Mouse (Mus musculus) thymus, postnatal 4 days (tissue): ENCODE measurements around the gene Foxb1.
A peak's percentile ranks its signal among the peaks of the same experiment; 100 is the strongest.

Source experiments
- DNase-seq: peaks from one replicate; pipeline ENCODE4 v3.0.0; 2021

Gene Foxb1

DNA sequence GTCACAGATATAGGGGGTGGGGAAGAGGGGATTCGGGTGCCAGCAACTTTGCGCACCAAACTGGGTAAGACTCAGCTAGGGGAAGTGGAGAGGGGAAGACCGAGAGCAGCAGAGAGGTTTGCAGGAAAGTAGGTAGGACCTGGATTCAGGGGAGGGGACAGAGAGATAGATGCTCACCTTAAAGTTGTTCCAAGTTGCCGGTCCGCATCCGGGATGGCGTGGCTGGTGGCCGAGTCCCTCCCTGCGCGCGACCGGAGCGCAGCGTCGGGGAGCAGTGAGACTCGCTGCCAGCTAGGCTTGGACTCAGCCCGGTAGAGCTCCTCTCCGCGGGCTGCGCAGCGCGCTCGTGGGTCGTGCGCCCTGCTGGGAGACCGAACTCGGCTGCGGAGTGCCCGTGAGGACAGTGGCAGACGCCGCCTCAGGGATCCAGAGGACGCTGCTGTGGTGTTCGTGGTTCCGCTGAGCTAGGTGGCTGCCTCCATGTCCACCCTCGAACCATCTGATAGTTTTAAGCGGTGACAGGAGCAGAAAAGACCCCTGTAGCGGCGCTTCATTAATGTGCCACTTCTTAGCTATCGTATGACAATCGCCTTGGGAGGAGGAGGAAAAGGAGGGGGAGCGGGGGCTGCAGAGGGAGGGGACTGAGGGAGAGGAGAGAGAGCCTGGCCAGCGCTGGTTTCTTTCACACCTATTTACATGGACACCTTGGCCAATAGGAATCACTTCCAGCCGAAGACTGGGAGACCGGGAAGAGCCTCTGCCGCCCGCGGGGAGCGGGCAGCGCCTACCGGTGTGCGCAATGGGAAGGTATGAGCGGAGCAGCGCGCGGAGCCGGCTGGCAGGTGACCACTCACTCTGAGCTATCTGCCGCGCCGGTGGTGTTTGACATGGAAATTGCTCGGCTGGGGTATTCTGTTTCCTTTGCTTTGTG, at the start of gene Foxb1:
Foxb1 (minus strand) TSS at position 570 of the 931 bp plus-strand sequence.
- DNase-seq = peak; percentile 71

GRCm38 (mm10) chr9:69790562-69790961, 29.8 kb upstream of the Foxb1 start:
- DNase-seq = peak; percentile 88

DNA sequence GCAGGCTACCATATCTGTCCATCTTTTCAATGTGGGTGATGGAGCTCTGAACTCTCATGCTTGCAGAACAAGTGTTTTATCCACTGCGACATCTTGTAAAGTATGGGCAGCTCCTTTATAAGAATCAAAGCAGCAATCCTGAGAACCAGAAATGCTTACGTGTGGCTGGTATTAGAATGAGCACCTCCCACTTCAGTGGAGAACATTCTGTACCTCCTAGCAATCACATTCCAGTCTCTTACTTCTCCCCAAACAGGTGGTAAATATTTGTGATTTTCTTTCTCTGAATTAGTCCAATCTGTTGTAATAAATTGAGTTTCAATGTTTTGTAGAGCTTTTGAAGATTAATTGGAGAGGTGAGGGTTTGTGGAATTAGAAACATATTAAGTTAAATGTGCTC, 19.3 kb upstream of the Foxb1 start:
- DNase-seq = no peak

GRCm38 (mm10) chr9:69769949-69770585, 9.3 kb upstream of the Foxb1 start:
- no peak for DNase-seq

DNA sequence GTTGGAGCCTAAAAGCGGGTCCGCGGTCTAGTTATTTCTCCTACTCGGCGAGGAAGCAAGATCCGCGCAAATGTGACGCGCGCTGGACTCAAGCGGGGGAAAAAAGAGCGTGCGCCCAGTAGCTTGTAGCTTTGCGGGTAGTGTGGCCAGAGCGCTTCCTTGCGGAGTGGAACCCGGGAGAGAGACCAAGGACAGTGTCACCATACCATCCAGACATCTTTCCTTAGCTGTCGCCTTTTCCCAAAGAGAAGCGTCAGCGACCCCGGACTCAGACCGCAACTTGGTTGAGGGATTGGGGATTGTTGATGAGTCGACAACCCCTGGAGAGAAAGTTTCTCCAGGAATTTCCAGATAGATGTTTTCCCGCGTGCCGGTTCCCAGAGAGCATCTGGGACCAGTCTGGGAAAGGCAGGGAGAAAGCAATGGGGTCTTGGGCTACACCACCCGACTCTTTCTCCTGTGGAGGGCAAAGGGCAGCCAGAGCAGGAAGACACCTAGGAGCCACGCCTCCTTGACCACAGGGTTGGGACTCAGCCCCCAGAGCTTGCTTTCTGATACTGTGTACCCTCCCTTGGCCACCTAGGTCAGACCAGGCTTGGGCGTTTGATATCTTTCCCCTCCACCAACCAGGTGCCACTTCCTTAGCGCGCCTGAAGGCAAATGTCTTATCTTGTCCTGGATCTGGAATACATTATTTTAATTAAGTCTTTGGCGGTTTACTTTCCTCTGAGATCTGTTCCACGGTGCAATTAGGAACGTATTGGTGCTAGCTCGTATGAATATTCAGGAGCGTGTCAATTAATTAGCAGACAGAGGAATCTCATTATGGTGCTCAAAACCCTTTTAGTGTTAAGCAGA, 8.6 kb upstream of the Foxb1 start:
- DNase-seq = peak; percentile 43

GRCm38 (mm10) chr9:69768136-69768875, 7.6 kb upstream of the Foxb1 start:
- DNase-seq = peak; percentile 41

DNA sequence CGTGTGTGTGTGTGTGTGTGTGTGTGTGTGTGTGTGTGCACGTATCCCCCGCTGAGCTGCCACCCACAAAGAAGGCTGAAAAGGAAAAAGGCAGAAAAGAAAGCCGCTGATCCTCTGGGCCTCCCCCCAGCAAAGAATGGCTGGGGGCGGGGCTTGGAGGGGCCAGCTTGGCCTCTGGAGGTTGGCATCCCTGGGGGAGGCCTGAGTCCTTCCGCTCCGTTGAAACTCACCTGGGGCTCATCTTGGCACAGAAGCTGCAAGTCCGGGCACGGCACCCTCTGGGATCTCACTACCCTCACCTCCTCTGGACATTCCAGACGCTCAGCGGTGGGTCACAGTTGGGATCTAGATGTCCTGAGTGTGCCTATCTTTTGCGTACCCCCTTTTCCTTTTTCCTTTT, 6.7 kb upstream of the Foxb1 start:
- peak; percentile 52 for DNase-seq

DNA sequence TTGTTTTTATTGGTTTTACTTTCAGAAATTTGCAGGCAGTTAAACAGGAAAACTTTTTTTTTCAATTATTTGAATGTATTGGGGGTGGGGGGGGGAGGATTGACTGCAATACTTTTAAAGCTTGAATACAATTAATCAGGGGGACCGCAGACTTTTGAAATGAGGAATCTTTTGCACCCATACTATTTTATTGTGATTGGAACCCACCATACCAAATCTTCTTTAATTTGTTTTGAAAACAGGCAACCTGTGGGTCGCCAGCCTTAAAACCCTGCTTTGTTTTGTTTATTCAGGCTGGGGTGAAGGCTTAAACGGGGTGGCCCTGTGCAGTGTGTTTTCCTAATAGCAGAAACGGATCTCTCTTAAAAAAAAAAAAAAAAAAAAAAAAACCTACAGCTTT, 6.2 kb upstream of the Foxb1 start:
- no peak for DNase-seq

- DNase-seq = peak; percentile 18
These were observed 5.6 kb upstream of the Foxb1 start for GRCm38 (mm10) chr9:69766301-69766700.

GRCm38 (mm10) chr9:69765483-69766050, 4.8 kb upstream of the Foxb1 start:
- no peak for DNase-seq

DNA sequence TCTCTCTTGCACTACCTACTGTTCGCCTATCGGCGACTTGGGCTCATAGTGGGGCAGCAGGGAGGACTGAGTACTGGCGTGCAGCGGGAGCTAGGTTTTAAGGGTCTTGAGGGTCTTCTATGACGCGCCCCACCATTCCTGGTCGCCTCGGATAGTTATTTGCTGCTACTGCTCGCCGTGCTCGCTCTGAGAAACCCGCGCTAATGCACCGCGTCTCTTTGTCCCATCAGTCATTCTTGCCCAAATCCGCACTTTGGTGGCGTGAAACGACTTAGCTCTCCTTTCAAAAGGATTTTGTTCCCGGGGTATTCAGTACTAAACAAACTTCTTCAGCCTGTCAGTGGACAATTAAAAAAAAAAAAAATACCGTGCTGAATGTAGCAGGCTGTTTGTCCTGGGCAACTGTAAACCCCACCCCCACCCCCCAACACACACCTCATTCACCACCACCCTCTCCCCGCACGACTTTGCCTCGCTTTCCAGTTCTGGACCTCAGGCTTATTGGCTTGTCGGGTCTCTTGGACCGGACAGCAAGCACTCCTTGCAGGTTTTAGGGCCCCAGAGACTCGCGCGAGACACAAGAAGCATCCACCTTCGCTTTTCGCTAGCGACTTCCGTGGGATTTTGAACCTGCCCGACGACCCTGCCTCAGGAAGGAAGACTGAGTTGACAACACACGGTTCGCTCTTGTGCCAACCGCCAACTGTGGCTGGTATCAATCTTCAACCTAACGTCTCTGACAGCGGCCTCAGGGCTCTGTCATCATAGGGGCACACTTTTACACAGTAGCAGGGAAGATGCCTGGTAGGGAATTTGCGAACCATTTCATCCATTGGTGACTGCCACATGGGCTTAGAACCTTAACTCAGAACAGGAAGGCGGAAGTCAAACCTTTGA, 4.1 kb upstream of the Foxb1 start:
- peak; percentile 50 for DNase-seq

GRCm38 (mm10) chr9:69763681-69764585, 3.2 kb upstream of the Foxb1 start:
- peak; percentile 23 for DNase-seq

GRCm38 (mm10) chr9:69762703-69763102, 2.0 kb upstream of the Foxb1 start:
- DNase-seq = peak; percentile 64

- DNase-seq = no peak
These were observed 1.5 kb upstream of the Foxb1 start for GRCm38 (mm10) chr9:69762221-69762620.

GRCm38 (mm10) chr9:69761569-69761968, 829 bp upstream of the Foxb1 start:
- DNase-seq = no peak

DNA sequence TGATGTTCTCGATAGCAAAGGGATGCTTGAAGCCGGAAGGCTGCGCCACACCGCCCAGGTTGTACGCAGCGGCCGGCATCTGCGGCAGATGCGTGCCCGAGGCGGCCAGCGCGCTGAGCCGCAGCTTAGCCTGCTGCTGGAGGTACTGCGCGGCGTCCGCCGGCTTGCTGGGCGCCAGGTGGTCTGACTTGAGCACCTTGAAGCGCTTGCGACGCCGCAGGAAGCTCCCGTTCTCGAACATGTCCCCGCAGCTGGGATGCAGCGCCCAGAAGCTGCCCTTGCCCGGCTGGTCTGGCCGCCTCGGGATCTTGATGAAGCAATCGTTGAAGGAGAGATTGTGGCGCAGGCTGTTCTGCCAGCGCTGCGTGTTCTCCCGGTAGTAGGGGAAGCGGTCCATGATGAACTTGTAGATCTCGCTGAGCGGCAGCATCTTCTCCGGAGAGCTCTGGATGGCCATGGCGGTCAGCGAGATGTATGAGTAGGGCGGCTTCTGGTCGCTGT, 969 bp downstream of the Foxb1 start:
- DNase-seq = peak; percentile 63

- DNase-seq = peak; percentile 70
These were observed 1.7 kb downstream of the Foxb1 start for GRCm38 (mm10) chr9:69758946-69759615.

- peak; percentile 55 for DNase-seq
These were observed 2.2 kb downstream of the Foxb1 start for GRCm38 (mm10) chr9:69758506-69758905.

DNA sequence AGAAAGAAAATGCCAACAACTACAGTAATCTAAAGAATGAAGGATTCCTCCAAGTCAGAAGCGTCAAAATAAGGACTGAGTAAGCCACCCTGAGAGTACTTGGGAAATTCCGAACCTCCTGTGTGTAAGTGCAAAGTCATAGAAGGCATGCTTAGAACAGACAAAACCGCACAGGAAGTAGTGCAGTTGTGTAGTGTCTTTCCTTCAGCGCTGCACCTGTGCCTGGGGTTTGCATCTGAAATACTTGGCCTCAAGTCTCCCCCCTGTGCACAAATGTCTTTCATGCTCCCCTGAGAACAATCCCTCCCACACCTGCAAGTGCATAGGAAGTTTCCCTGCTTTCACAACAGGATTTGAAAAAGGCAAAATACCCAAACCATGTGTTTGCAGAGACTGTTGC, 3.5 kb downstream of the Foxb1 start:
- DNase-seq = peak; percentile 68
